Mouse (Mus musculus): ENCODE data around the gene Ip6k3.

- TF ChIP-seq GATA1 (IDR thresholded peaks at IDR 0.05; ENCODE audit: borderline replicate concordance, low read length) (no peak), FLI1 (IDR thresholded peaks at IDR 0.05; ENCODE audit: low read length) (no peak)
Measured at GRCm38 (mm10) chr17:27168569-27168968, 974 bp upstream of the Ip6k3 start.
